Mouse (Mus musculus): Measurements from ENCODE around the gene Nlgn3. TPM values are rescaled to one million over a fixed set of nuclear protein-coding genes. Genes with fewer than 3 reads are reported as not detected.

Nlgn3 gene
- polyA plus RNA-seq (2015; fragmentation: Nextera tagmentation; extraction: Ambion mirVana) = 0.14 and 0.21 TPM in 2 replicates

- peak within 1 kb of the TSS; percentile 39 for H3K27ac ChIP-seq
- peaks cover 4% of the 10 kb centered on the region; the same call in 1 of the 2 replicates for H3K4me1 ChIP-seq (replicated peaks)
- H3K9me3 ChIP-seq (replicated peaks) = no peaks in the 10 kb centered on the region
- peaks cover 36% of the 10 kb centered on the region; the same call in 1 of the 2 replicates for H3K27me3 ChIP-seq
- WGBS (ENCODE audit: insufficient replicate concordance) = 35% methylated on average over 20 of the region's 24 CpGs
- DNase-seq (no peak), ATAC-seq (ENCODE audit: low read depth) (no peak)
- H3K9ac ChIP-seq = no peak within 1 kb of the TSS
- peak within 1 kb of the TSS; percentile 21; the same call in 1 of the 2 replicates for H3K4me2 ChIP-seq
- peaks cover 37% of the 10 kb centered on the region for H3K36me3 ChIP-seq
- H3K4me3 ChIP-seq (replicated peaks) = 0 out of 2 replicates have a peak within 1 kb of the TSS, but pooled peaks have one; percentile 2
Measured at GRCm38 (mm10) chrX:101299055-101299454, at the start of gene Nlgn3. TSS of gene Nlgn3 (plus strand) at chrX:101299168.

- H3K4me1 ChIP-seq (replicated peaks) = peaks cover 9% of the 10 kb centered on the region
- ATAC-seq (ENCODE audit: low read depth) = peak; percentile 93
- H3K9me3 ChIP-seq (replicated peaks) = no peaks in the 10 kb centered on the region
- H3K27ac ChIP-seq = peak within 1 kb of the TSS; percentile 80
- H3K36me3 ChIP-seq = peaks cover 18% of the 10 kb centered on the region
- H3K4me2 ChIP-seq = peak within 1 kb of the TSS; percentile 78
- peak within 1 kb of the TSS; percentile 86 for H3K9ac ChIP-seq
- no peaks in the 10 kb centered on the region for H3K27me3 ChIP-seq
- WGBS (ENCODE audit: insufficient replicate concordance) = 17% methylated on average over 47 of the region's 47 CpGs
- DNase-seq = peak; percentile 81
- H3K4me3 ChIP-seq (replicated peaks) = peak within 1 kb of the TSS; percentile 73
Measured at GRCm38 (mm10) chrX:101253952-101254729, 44.8 kb upstream of the Nlgn3 start, which contains the start of gene Foxo4. TSS of gene Foxo4 (plus strand) at chrX:101254528.

- 6% methylated on average over 26 of the region's 26 CpGs for WGBS (ENCODE audit: insufficient replicate concordance)
- peak overlapping the region; percentile 78 for H3K4me2 ChIP-seq
- no peaks in the 10 kb centered on the region for H3K27me3 ChIP-seq
- H3K36me3 ChIP-seq = peaks cover 18% of the 10 kb centered on the region
- H3K27ac ChIP-seq = peak overlapping the region; percentile 80
- ATAC-seq (ENCODE audit: low read depth) (peak; percentile 22), DNase-seq (no peak)
- H3K9me3 ChIP-seq (replicated peaks) = no peaks in the 10 kb centered on the region
- peaks cover 9% of the 10 kb centered on the region for H3K4me1 ChIP-seq (replicated peaks)
- H3K9ac ChIP-seq = peak overlapping the region; percentile 86
- peak overlapping the region; percentile 73 for H3K4me3 ChIP-seq (replicated peaks)
Measured at GRCm38 (mm10) chrX:101254740-101255139, 44.2 kb upstream of the Nlgn3 start.

- Histone ChIP-seq H3K4me2 (peak overlapping the region; percentile 78), H3K9me3 (replicated peaks) (no peaks in the 10 kb centered on the region), H3K4me3 (replicated peaks) (no peak overlapping the region), H3K36me3 (peaks cover 18% of the 10 kb centered on the region), H3K27ac (no peak overlapping the region), H3K4me1 (replicated peaks) (peaks cover 21% of the 10 kb centered on the region), H3K27me3 (no peaks in the 10 kb centered on the region), H3K9ac (no peak overlapping the region)
- 81% methylated on average over 13 of the region's 13 CpGs for WGBS (ENCODE audit: insufficient replicate concordance)
- DNase-seq = no peak
- ATAC-seq (ENCODE audit: low read depth) = no peak
Measured at GRCm38 (mm10) chrX:101256603-101257002, 42.4 kb upstream of the Nlgn3 start.

GRCm38 (mm10) chrX:101260441-101261325, 38.3 kb upstream of the Nlgn3 start:
- peak overlapping the region; percentile 18; the same call in 1 of the 2 replicates for H3K27ac ChIP-seq
- no peak overlapping the region for H3K9ac ChIP-seq
- H3K4me2 ChIP-seq = no peak overlapping the region; the same call in 1 of the 2 replicates
- H3K4me3 ChIP-seq (replicated peaks) = no peak overlapping the region
- H3K36me3 ChIP-seq = peaks cover 18% of the 10 kb centered on the region
- peaks cover 27% of the 10 kb centered on the region for H3K4me1 ChIP-seq (replicated peaks)
- WGBS (ENCODE audit: insufficient replicate concordance) = 12% methylated on average over 11 of the region's 13 CpGs
- no peaks in the 10 kb centered on the region for H3K9me3 ChIP-seq (replicated peaks)
- DNase-seq = no peak
- ATAC-seq (ENCODE audit: low read depth) = peak; percentile 46; the same call in 1 of the 2 replicates
- no peaks in the 10 kb centered on the region for H3K27me3 ChIP-seq

- no peak within 1 kb of the TSS for H3K27ac ChIP-seq
- no peak within 1 kb of the TSS for H3K4me3 ChIP-seq (replicated peaks)
- H3K4me2 ChIP-seq = no peak within 1 kb of the TSS
- peaks cover 2% of the 10 kb centered on the region for H3K36me3 ChIP-seq
- no peak within 1 kb of the TSS for H3K9ac ChIP-seq
- no peaks in the 10 kb centered on the region for H3K27me3 ChIP-seq
- DNase-seq (no peak), ATAC-seq (ENCODE audit: low read depth) (no peak)
- peaks cover 35% of the 10 kb centered on the region for H3K4me1 ChIP-seq (replicated peaks)
- WGBS (ENCODE audit: insufficient replicate concordance) = 83% methylated on average over 1 of the region's 1 CpGs
- H3K9me3 ChIP-seq (replicated peaks) = no peaks in the 10 kb centered on the region
Measured at GRCm38 (mm10) chrX:101263892-101264291, 35.1 kb upstream of the Nlgn3 start, which contains the start of gene Gm614. TSS of gene Gm614 (minus strand) at chrX:101263992.

GRCm38 (mm10) chrX:101266631-101267030, 32.3 kb upstream of the Nlgn3 start:
- Histone ChIP-seq H3K27ac (no peak overlapping the region), H3K4me3 (replicated peaks) (no peak overlapping the region), H3K27me3 (no peaks in the 10 kb centered on the region), H3K4me2 (no peak overlapping the region), H3K9ac (no peak overlapping the region), H3K36me3 (no peaks in the 10 kb centered on the region), H3K9me3 (replicated peaks) (no peaks in the 10 kb centered on the region), H3K4me1 (replicated peaks) (peaks cover 23% of the 10 kb centered on the region)
- no peak for DNase-seq
- no peak for ATAC-seq (ENCODE audit: low read depth)
- 77% methylated on average over 6 of the region's 6 CpGs for WGBS (ENCODE audit: insufficient replicate concordance)

GRCm38 (mm10) chrX:101268025-101268754, 30.8 kb upstream of the Nlgn3 start, which contains the start of gene Il2rg:
TSS of gene Il2rg (minus strand) at chrX:101268255.
- WGBS (ENCODE audit: insufficient replicate concordance) = 27% methylated on average over 5 of the region's 5 CpGs
- Histone ChIP-seq H3K4me2 (peak within 1 kb of the TSS; percentile 19), H3K9me3 (replicated peaks) (no peaks in the 10 kb centered on the region), H3K4me3 (replicated peaks) (no peak within 1 kb of the TSS), H3K4me1 (replicated peaks) (peaks cover 26% of the 10 kb centered on the region), H3K9ac (no peak within 1 kb of the TSS), H3K36me3 (no peaks in the 10 kb centered on the region), H3K27ac (no peak within 1 kb of the TSS), H3K27me3 (no peaks in the 10 kb centered on the region)
- no peak for DNase-seq
- ATAC-seq (ENCODE audit: low read depth) = peak; percentile 57

- no peaks in the 10 kb centered on the region for H3K36me3 ChIP-seq
- no peaks in the 10 kb centered on the region for H3K27me3 ChIP-seq
- no peaks in the 10 kb centered on the region for H3K9me3 ChIP-seq (replicated peaks)
- 37% methylated on average over 3 of the region's 3 CpGs for WGBS (ENCODE audit: insufficient replicate concordance)
- peak within 1 kb of the TSS; percentile 19 for H3K4me2 ChIP-seq
- no peak within 1 kb of the TSS for H3K4me3 ChIP-seq (replicated peaks)
- no peak for DNase-seq
- no peak for ATAC-seq (ENCODE audit: low read depth)
- H3K4me1 ChIP-seq (replicated peaks) = peaks cover 31% of the 10 kb centered on the region
- no peak within 1 kb of the TSS for H3K9ac ChIP-seq
- no peak within 1 kb of the TSS for H3K27ac ChIP-seq
Measured at GRCm38 (mm10) chrX:101268755-101269124, 30.2 kb upstream of the Nlgn3 start, which contains the start of gene Gm20489. TSS of gene Gm20489 (minus strand) at chrX:101269023.

- no peak for ATAC-seq (ENCODE audit: low read depth)
- H3K4me1 ChIP-seq (replicated peaks) = peaks cover 24% of the 10 kb centered on the region
- WGBS (ENCODE audit: insufficient replicate concordance) = 33% methylated on average over 6 of the region's 6 CpGs
- peak overlapping the region; percentile 59 for H3K9ac ChIP-seq
- no peaks in the 10 kb centered on the region for H3K9me3 ChIP-seq (replicated peaks)
- H3K4me2 ChIP-seq = peak overlapping the region; percentile 68
- H3K27ac ChIP-seq = peak overlapping the region; percentile 89
- H3K4me3 ChIP-seq (replicated peaks) = peak overlapping the region; percentile 73
- no peaks in the 10 kb centered on the region; the same call in 1 of the 2 replicates for H3K27me3 ChIP-seq
- H3K36me3 ChIP-seq = peaks cover 30% of the 10 kb centered on the region
- no peak for DNase-seq
Measured at GRCm38 (mm10) chrX:101273410-101273809, 25.6 kb upstream of the Nlgn3 start.
